Mouse (Mus musculus) brain, embryonic 14.5 days (tissue): Measurements from ENCODE around the gene Prkca. TPM values are rescaled to one million over a fixed set of nuclear protein-coding genes. Genes with fewer than 3 reads are reported as not detected.
A peak's percentile ranks its signal among the peaks of the same experiment; 100 is the strongest.

ENCODE experiments used
- DNase-seq: peaks from one replicate; pipeline ENCODE4 v3.0.0-alpha.2; 2011; ENCODE audit warnings: low read depth
- CTCF ChIP-seq: fragments of 200-500 bp; IDR thresholded peaks from 2 replicates; pipeline ENCODE4 v1.5.1; 2012; ENCODE audit warnings: inconsistent platforms, mild to moderate bottlenecking, moderate library complexity, borderline replicate concordance; ENCODE audit not compliant: insufficient read depth, insufficient read length; ENCODE audit errors: extremely low read depth
- POLR2A ChIP-seq: fragments of 200-500 bp; IDR thresholded peaks from 2 replicates; pipeline ENCODE4 v1.6.1; 2012; ENCODE audit warnings: mild to moderate bottlenecking, inconsistent platforms, borderline replicate concordance; ENCODE audit not compliant: poor library complexity, insufficient read depth, insufficient read length, severe bottlenecking; ENCODE audit errors: extremely low read depth
- polyA plus RNA-seq: library from polyadenylated mRNA; depleted of rRNA; stranded (reverse); fragments of >200 nt; gene quantifications from 2 replicates; pipeline ENCODE4 v1.2.3, GENCODE M21; 2012

Gene Prkca
- polyA plus RNA-seq, 1 experiment, result 13.1 TPM

- DNase-seq, result no peak
- TF ChIP-seq CTCF (no peak), POLR2A (no peak)
These were observed 80.3 kb downstream of the Prkca start for GRCm38 (mm10) chr11:108263406-108263805.

DNA sequence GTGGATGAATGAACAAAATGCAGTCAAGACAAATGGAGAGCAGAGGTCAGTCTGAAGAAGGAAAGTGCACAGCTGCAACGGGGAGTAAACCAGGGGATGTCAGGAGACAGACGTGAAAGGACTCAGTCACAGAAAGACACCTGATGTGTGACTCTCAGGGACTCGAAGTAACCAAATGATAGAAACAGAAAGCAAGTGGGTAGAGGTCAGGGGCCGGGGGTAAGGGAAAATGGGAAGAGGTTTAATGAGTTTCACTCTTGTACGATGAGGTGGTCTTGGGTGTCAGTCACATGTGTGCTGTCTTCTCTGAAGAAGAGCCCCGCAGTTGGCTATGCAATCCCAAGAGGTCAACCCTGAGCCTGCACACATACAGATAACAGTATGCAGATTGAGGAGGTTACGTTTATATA is 82.0 kb downstream of the Prkca start:
- no peak for DNase-seq
- TF ChIP-seq POLR2A (no peak), CTCF (no peak)

GRCm38 (mm10) chr11:108260775-108261517 is 82.8 kb downstream of the Prkca start:
- DNase-seq, result no peak
- TF ChIP-seq POLR2A (no peak), CTCF (no peak)

DNA sequence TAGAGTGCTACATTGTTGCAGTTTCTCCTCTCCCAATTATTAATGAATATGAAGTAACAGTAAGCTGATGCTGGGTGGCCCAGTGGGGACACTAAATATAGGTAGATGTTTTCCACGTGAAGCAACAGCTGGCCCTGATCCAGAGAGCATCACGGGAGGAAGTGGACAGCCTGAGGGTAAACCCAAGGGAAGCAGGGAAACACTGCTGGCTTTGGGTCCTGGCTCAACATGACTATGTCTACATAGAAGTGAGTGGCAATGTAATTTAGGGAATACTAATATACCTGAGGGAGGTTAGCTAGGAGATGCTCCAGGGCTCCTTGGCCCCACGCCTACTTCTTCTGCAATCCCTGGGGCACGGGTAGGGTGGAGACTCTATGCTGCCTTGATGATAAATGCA is 84.3 kb downstream of the Prkca start:
- DNase-seq, result no peak
- TF ChIP-seq CTCF, result no peak
- no peak for TF ChIP-seq POLR2A

DNA sequence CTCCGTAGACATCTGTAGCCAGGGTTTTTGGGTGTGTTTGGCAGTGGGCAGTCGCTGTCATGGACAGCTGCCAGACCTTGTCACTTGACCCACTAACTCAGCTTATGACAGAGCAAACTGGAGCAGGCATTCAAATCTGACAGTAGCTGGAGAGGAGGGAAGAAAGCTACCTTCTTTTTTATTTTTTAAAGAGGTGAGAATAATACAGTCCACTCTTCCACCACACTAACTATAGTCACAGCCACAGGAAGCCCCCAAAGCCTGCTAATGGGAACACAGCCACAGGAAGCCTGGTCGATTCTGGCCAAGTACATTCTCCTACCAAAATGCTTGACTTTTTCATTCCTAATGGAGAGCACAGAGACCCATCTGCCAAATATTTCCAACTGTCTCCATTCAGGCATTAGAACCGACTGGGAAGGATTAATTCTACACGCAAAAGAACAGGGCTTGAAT is 84.9 kb downstream of the Prkca start:
- DNase-seq, result peak; percentile 54
- no peak for TF ChIP-seq POLR2A
- TF ChIP-seq CTCF, result no peak

DNA sequence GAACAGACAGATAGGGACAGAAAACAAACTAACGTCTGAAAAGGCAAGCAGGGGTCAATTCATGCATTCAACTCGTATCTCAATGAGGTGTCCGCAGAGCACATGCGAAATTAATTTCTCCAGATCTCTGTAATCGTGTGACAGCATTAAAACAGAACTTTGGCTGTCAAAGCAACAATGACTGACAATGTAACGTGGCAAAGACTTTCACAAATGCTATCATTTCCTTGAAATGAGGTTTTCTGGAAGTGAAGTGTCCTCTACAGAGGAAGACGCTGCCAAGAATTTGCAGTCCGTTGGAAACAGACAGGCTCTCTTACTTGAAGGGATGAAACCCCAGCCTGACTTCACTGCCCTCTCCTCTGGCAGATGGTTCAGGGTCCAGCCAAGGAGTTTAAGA is 85.8 kb downstream of the Prkca start:
- DNase-seq, result no peak
- no peak for TF ChIP-seq CTCF
- no peak for TF ChIP-seq POLR2A

GRCm38 (mm10) chr11:108254681-108255080 is 89.0 kb downstream of the Prkca start:
- TF ChIP-seq CTCF (no peak), POLR2A (no peak)
- DNase-seq, result no peak

DNA sequence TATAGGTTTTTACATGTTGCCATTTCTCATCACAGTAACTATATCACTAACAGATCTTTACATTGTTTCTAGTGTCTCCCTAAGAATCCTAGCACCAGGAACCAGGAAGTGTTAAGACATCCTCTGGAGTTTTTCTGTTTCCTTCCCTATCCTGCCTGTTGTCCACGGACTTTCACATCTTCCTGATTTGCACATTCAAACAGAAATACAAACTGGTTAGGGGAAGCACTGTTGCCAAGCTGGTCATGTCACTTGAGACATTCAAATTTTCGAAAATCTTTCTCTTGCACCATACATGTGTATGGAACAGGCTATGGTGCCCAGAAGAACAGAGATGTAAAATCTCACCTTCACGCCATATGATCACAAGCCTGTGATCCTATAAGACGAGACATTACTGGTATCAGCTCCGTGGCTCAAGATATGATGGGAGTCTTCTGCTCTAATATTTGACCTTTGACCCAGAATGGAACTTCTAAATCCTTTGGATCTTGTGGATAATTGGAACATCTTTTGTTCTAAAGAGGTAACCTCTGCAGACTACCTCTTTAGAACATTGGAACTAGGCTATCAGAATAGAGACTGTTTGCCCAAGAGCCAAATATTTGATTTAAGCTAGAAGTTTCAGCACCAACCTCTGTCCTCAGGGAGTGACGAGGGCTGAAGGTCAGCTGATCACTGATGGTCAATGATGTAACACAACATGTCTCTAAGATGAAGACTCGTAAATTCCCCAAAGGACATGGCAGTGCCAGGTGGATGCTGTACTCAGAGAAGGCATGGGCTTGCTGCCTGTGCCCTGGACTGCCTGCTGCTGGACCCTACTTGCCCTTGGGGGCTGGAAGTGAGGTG is 91.6 kb downstream of the Prkca start:
- DNase-seq, result no peak
- TF ChIP-seq CTCF (no peak), POLR2A (no peak)

DNA sequence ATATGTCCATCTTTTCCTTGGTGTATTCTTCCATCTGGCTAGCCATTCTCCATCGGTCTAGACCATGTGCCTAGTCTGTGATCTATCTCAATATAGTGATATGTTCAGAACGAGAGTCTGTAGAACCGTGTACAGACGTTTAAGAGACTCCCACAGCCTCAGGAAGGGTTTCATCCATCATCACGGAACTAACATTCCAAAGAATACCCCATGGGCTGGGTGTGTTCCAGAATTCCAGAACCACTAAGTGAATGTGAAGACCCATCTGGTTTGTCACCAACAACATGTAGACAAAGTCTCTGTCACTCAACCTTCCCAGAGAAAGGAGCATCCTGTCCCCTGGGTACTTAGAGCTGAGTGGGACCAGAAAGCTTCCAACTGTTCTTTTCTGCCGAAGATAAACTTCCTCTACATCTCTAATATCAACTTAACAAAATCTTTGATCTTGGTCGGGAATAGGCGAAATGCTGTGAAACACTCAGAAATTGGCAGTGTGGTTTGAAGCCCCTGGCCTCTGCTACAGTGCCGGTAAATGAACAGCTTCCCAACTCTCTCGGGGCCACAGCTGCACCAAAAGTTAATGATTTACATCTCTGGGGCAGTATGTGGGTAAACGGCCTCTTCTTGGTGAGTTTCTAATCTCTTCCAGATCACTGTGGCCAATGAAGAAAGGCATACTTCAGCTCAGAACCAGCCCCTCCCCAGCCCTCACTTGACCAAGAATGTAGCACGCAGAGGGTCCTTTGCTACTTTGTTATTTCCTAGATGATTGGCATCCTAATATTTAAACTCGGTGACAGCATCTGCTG is 92.7 kb downstream of the Prkca start:
- DNase-seq, result no peak
- TF ChIP-seq CTCF (no peak), POLR2A (no peak)

DNA sequence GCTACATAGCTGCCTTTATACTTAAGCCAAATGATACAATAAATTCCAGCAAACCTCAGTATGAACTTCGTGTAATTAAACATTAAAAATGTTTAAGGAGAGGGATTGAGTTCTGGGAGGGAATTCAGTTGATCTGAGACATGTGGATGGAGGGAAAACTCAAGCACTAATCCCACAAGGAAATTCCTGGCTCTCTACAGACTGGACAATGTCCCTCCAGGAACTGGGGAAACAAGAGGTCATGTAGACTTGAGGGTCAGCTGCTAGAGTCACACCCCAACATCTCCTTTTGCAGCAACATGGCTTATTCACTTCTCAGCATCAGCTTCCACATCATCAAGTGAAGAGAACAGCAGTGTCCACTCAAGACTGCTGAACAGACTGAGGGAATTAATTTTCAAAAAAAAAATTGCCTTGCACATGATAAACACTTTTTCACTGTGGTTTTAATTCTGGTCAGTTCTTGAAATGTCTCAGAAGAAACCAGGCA is 93.5 kb downstream of the Prkca start:
- DNase-seq, result no peak

GRCm38 (mm10) chr11:108249487-108249886 is 94.2 kb downstream of the Prkca start:
- peak; percentile 59 for DNase-seq
- TF ChIP-seq CTCF (no peak), POLR2A (no peak)

More for the DNA sequence above, 93.5 kb downstream of the Prkca start:
- TF ChIP-seq POLR2A (no peak), CTCF (no peak)
